Mouse (Mus musculus): ENCODE data around the gene Galm. TPM values are rescaled to one million over a fixed set of nuclear protein-coding genes. Genes with fewer than 3 reads are reported as not detected.
A peak's percentile ranks its signal among the peaks of the same experiment; 100 is the strongest.
"Not testable (repeated sequence)": the region's sequence is repeated elsewhere in the genome, so short reads cannot be mapped to it uniquely, and the experiment has no call there.

Gene Galm
- polyA plus RNA-seq, 1 experiment from 2014 or later, result 4.8 TPM

DNA sequence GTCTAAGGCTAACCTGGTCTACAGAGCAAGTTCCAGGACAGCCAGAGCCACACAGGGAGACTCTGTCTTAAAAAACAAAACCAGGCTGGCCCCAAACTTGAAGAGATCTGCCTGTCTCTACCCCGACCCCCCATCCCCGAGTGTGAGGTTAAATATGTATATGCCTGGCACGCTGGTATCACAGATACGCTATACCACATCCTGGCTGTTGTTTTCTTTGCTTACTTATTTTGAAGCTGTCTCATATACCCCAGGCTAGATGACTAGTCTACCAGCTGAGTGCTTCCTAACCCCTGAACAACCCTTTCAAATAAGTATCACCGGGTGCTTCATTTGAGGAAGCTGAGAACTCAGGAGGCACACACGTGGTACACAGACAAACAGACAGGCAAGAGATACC, 42.5 kb downstream of the Galm start:
- H3K36me3 ChIP-seq, result no peaks in the 10 kb centered on the region
- no peaks in the 10 kb centered on the region for H3K9me3 ChIP-seq
- 92% methylated on average over 6 of the region's 6 CpGs for WGBS
- no peak for ATAC-seq (ENCODE audit: low FRiP score, low read depth)
- no peak overlapping the region for H3K4me3 ChIP-seq
- peaks cover 18% of the 10 kb centered on the region for H3K4me1 ChIP-seq
- no peak overlapping the region for H3K27ac ChIP-seq (replicated peaks)
- H3K4me2 ChIP-seq (replicated peaks), result no peak overlapping the region
- H3K9ac ChIP-seq (replicated peaks), result no peak overlapping the region
- H3K27me3 ChIP-seq, result no peaks in the 10 kb centered on the region

DNA sequence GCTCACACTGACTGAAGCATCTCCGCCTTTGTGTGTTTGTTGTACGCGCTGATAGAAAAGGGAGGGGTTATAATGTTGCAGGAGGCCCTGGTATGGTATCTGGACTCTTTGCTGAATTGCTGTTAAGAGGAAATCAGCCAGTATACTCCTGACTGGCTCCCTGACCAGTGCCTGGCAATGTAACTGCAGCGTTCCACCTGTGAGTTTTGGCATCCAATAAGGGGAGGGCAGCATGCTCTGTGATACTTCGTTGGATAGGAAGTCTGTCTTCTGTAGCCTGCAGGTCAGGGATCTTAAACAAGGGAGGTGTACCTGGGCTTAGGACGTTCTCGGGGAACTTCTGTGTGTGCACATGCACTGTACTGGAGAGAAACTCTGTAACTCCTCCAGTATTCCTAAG, 43.7 kb downstream of the Galm start:
- WGBS, result 87% methylated on average over 7 of the region's 7 CpGs
- no peaks in the 10 kb centered on the region for H3K36me3 ChIP-seq
- H3K9me3 ChIP-seq, result no peaks in the 10 kb centered on the region

GRCm38 (mm10) chr17:80171948-80172347, 44.7 kb downstream of the Galm start:
- WGBS, result 92% methylated on average over 4 of the region's 4 CpGs
- Histone ChIP-seq H3K36me3 (no peaks in the 10 kb centered on the region), H3K4me3 (no peak overlapping the region), H3K9me3 (no peaks in the 10 kb centered on the region), H3K27me3 (no peaks in the 10 kb centered on the region), H3K4me1 (peaks cover 21% of the 10 kb centered on the region), H3K4me2 (replicated peaks) (no peak overlapping the region), H3K9ac (replicated peaks) (no peak overlapping the region), H3K27ac (replicated peaks) (no peak overlapping the region)
- ATAC-seq (ENCODE audit: low FRiP score, low read depth), result no peak

More for the DNA sequence above, 43.7 kb downstream of the Galm start:
- Histone ChIP-seq H3K27ac (replicated peaks) (no peak overlapping the region), H3K4me2 (replicated peaks) (no peak overlapping the region), H3K9ac (replicated peaks) (no peak overlapping the region), H3K4me1 (peaks cover 21% of the 10 kb centered on the region), H3K4me3 (no peak overlapping the region), H3K27me3 (no peaks in the 10 kb centered on the region)
- no peak for ATAC-seq (ENCODE audit: low FRiP score, low read depth)

DNA sequence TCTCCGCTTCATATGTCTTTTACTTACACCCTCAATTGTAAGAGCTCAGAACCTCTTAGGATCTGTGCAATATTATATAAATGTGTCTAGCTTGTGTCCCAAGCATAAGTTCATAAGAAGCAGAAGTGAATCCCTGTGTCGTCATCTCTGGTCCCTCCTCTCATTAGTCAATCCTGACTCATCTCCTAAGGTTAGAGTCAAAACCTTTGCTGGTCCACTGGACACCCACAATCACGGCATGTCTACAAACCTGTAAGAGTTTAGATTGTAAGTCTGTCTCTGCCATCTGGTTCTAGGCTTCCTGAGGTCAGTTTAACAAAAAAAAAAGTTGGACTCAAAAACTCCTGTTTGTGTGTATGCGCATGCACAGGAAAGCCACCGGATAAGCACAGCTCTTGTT, 45.5 kb downstream of the Galm start:
- Histone ChIP-seq H3K27me3 (no peaks in the 10 kb centered on the region), H3K4me3 (no peak overlapping the region), H3K4me2 (replicated peaks) (no peak overlapping the region), H3K36me3 (no peaks in the 10 kb centered on the region), H3K9ac (replicated peaks) (no peak overlapping the region), H3K4me1 (peaks cover 17% of the 10 kb centered on the region), H3K27ac (replicated peaks) (no peak overlapping the region), H3K9me3 (no peaks in the 10 kb centered on the region)
- WGBS, result 93% methylated on average over 5 of the region's 5 CpGs
- ATAC-seq (ENCODE audit: low FRiP score, low read depth), result no peak

- no peak overlapping the region for H3K9ac ChIP-seq (replicated peaks)
- no peaks in the 10 kb centered on the region for H3K36me3 ChIP-seq
- H3K4me2 ChIP-seq (replicated peaks), result no peak overlapping the region
- WGBS, result 85% methylated on average over 2 of the region's 2 CpGs
- no peak for ATAC-seq (ENCODE audit: low FRiP score, low read depth)
- H3K27me3 ChIP-seq, result no peaks in the 10 kb centered on the region
- peaks cover 8% of the 10 kb centered on the region for H3K4me1 ChIP-seq
- H3K27ac ChIP-seq (replicated peaks), result no peak overlapping the region
- no peaks in the 10 kb centered on the region for H3K9me3 ChIP-seq
- no peak overlapping the region for H3K4me3 ChIP-seq
Measured at GRCm38 (mm10) chr17:80173708-80174107, 46.4 kb downstream of the Galm start.

- 82% methylated on average over 3 of the region's 3 CpGs for WGBS
Measured at GRCm38 (mm10) chr17:80174146-80174545, 46.9 kb downstream of the Galm start.

DNA sequence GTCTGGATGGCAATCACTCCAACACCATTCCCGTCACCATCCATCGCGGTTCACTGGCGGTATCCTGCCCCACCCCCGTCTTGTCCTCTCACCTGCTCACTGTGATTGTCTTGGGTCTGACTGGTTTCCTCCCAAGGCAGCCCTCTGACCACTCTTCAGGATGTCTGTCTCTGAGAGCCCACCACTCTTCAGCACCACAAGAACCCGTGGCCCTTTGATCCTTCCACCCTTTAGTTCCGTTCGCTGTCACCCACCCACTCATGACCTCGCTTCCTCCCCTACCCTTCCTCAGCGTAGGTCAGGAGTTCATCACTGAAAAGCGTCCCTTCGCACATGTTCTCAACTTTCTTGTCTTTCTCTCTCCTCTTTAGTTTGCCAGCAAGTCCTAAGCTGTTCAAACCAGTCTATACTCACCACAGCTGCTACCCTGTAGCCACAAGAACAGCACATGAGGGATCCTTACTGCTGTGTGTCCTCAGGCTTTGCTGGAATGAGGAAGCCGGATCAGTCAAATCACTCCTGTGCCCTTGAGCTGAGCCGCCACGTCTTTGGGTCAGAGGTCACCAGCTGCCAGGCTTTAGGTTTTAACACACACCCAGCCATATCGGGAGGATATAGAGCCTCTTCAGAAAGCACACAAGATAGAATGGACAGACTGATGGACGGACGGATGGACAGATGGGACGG, 47.6 kb downstream of the Galm start:
- Histone ChIP-seq H3K9ac (replicated peaks) (no peak overlapping the region), H3K4me2 (replicated peaks) (no peak overlapping the region), H3K9me3 (no peaks in the 10 kb centered on the region), H3K4me3 (no peak overlapping the region), H3K27me3 (no peaks in the 10 kb centered on the region), H3K27ac (replicated peaks) (no peak overlapping the region), H3K36me3 (no peaks in the 10 kb centered on the region), H3K4me1 (peaks cover 3% of the 10 kb centered on the region; the same call in 1 of the 2 replicates)
- WGBS, result 79% methylated on average over 19 of the region's 19 CpGs
- ATAC-seq (ENCODE audit: low FRiP score, low read depth), result peak; percentile 38; the same call in 1 of the 2 replicates

More at GRCm38 (mm10) chr17:80174146-80174545, 46.9 kb downstream of the Galm start:
- Histone ChIP-seq H3K4me1 (peaks cover 3% of the 10 kb centered on the region), H3K9ac (replicated peaks) (no peak overlapping the region), H3K27me3 (no peaks in the 10 kb centered on the region), H3K27ac (replicated peaks) (no peak overlapping the region), H3K9me3 (no peaks in the 10 kb centered on the region), H3K36me3 (no peaks in the 10 kb centered on the region), H3K4me2 (replicated peaks) (no peak overlapping the region), H3K4me3 (no peak overlapping the region)
- no peak for ATAC-seq (ENCODE audit: low FRiP score, low read depth)

GRCm38 (mm10) chr17:80175386-80175739, 48.1 kb downstream of the Galm start:
- Histone ChIP-seq H3K27ac (replicated peaks) (no peak overlapping the region), H3K4me2 (replicated peaks) (no peak overlapping the region), H3K9me3 (no peaks in the 10 kb centered on the region), H3K9ac (replicated peaks) (no peak overlapping the region), H3K4me1 (peaks cover 3% of the 10 kb centered on the region; the same call in 1 of the 2 replicates), H3K4me3 (no peak overlapping the region), H3K27me3 (no peaks in the 10 kb centered on the region), H3K36me3 (no peaks in the 10 kb centered on the region)
- 78% methylated on average over 4 of the region's 4 CpGs for WGBS
- no peak for ATAC-seq (ENCODE audit: low FRiP score, low read depth)

- ATAC-seq (ENCODE audit: low FRiP score, low read depth), result no peak
- Histone ChIP-seq H3K9me3 (no peaks in the 10 kb centered on the region), H3K27ac (replicated peaks) (no peak overlapping the region), H3K36me3 (no peaks in the 10 kb centered on the region), H3K9ac (replicated peaks) (no peak overlapping the region), H3K4me2 (replicated peaks) (no peak overlapping the region), H3K27me3 (no peaks in the 10 kb centered on the region), H3K4me1 (peaks cover 3% of the 10 kb centered on the region; the same call in 1 of the 2 replicates), H3K4me3 (no peak overlapping the region)
- WGBS, result 94% methylated on average over 3 of the region's 3 CpGs
Measured at GRCm38 (mm10) chr17:80175966-80176365, 48.7 kb downstream of the Galm start.

GRCm38 (mm10) chr17:80178846-80179245, 51.6 kb downstream of the Galm start:
- H3K27me3 ChIP-seq; H3K36me3 ChIP-seq; H3K4me1 ChIP-seq; ATAC-seq (ENCODE audit: low FRiP score, low read depth); H3K4me3 ChIP-seq; H3K4me2 ChIP-seq (replicated peaks); H3K9ac ChIP-seq (replicated peaks); H3K27ac ChIP-seq (replicated peaks); H3K9me3 ChIP-seq: not testable (repeated sequence)
- WGBS, result 98% methylated on average over 3 of the region's 3 CpGs

GRCm38 (mm10) chr17:80179959-80180358, 52.7 kb downstream of the Galm start:
- Histone ChIP-seq H3K27me3 (no peaks in the 10 kb centered on the region), H3K9me3 (no peaks in the 10 kb centered on the region), H3K9ac (replicated peaks) (no peak overlapping the region), H3K36me3 (no peaks in the 10 kb centered on the region), H3K4me2 (replicated peaks) (no peak overlapping the region), H3K27ac (replicated peaks) (no peak overlapping the region), H3K4me3 (no peak overlapping the region), H3K4me1 (peaks cover 2% of the 10 kb centered on the region; the same call in 1 of the 2 replicates)
- ATAC-seq (ENCODE audit: low FRiP score, low read depth), result peak; percentile 92
- 1% methylated on average over 6 of the region's 6 CpGs for WGBS

GRCm38 (mm10) chr17:80180468-80180867, 53.2 kb downstream of the Galm start:
- Histone ChIP-seq H3K4me2 (replicated peaks) (no peak overlapping the region), H3K27me3 (no peaks in the 10 kb centered on the region), H3K36me3 (no peaks in the 10 kb centered on the region), H3K4me3 (no peak overlapping the region), H3K9me3 (no peaks in the 10 kb centered on the region), H3K9ac (replicated peaks) (no peak overlapping the region), H3K27ac (replicated peaks) (no peak overlapping the region), H3K4me1 (no peaks in the 10 kb centered on the region)
- peak; percentile 66 for ATAC-seq (ENCODE audit: low FRiP score, low read depth)

DNA sequence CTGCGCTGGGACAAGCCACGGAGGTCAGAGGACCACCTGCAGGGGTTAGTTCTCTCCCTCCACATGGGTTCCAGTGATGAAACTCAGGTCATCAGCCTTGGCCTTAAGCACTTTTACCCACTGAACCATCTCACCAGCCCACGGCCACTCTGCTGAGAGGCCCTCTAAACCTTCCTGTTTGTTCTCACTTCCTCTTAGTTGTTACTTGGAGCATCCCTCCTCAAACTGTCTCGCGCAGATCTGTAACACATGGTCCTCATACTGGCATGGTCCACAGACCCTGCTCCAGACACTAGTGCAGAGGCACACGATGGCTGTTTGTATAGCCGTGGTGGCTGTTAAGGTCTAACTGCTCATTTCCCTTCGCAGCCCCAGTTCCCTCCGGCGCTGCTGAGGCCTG, 56.3 kb downstream of the Galm start:
- Histone ChIP-seq H3K4me1 (no peaks in the 10 kb centered on the region), H3K9me3 (no peaks in the 10 kb centered on the region), H3K4me2 (replicated peaks) (no peak overlapping the region), H3K27me3 (no peaks in the 10 kb centered on the region), H3K9ac (replicated peaks) (no peak overlapping the region), H3K36me3 (no peaks in the 10 kb centered on the region), H3K27ac (replicated peaks) (no peak overlapping the region), H3K4me3 (no peak overlapping the region)
- no peak for ATAC-seq (ENCODE audit: low FRiP score, low read depth)
- WGBS, result 84% methylated on average over 10 of the region's 10 CpGs
